Mouse (Mus musculus): Measurements from ENCODE around the gene Cacna2d4. TPM values are rescaled to one million over a fixed set of nuclear protein-coding genes. Genes with fewer than 3 reads are reported as not detected.

The Cacna2d4 gene
- polyA plus RNA-seq, 1 experiment: 4.5 TPM

- H3K4me3 ChIP-seq (ENCODE audit: extremely low read depth, insufficient read depth, insufficient read length): no peak overlapping the region
- no peaks in the 10 kb centered on the region for H3K36me3 ChIP-seq (ENCODE audit: control insufficient read depth, insufficient read depth, low read length)
- H3K27me3 ChIP-seq (ENCODE audit: control insufficient read depth, insufficient read depth, low read length): no peaks in the 10 kb centered on the region
- H3K27ac ChIP-seq (ENCODE audit: insufficient read depth, low read length): no peak overlapping the region
- 84% methylated on average over 11 of the region's 11 CpGs for WGBS
- DNase-seq (ENCODE audit: low read depth in 1 of 2, low spot score in 2 of 2): no peak
- no peaks in the 10 kb centered on the region for H3K4me1 ChIP-seq (ENCODE audit: control insufficient read depth, insufficient read depth, insufficient read length)
- TF ChIP-seq CTCF (IDR thresholded peaks at IDR 0.05; ENCODE audit: extremely low read depth, insufficient read depth, insufficient read length, insufficient replicate concordance): no peak
- no peak for TF ChIP-seq POLR2A (IDR thresholded peaks at IDR 0.05; ENCODE audit: low read depth, low read length)
Measured at GRCm38 (mm10) chr6:119228861-119229603, 7.3 kb upstream of the Cacna2d4 start.

DNA sequence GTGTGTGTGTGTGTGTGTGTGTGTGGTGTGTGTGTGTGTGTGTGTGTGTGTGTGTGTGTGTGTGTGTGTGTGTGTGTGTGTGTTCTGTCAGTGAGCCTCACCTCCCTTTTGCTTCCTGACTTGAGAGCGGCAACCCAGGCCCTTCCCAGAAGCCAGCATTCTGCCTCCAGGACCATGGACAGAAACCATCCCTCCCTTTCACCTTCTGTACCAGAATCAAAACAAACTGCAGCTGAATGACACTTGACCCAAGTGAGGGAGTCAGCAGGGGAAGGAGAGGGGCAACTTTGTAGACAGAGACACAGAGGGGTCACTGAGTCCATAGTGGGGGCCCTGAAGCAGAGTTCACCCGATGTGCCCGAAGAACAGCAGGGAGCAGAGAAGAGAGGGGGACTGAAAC lies 3.3 kb upstream of the Cacna2d4 start:
- Histone ChIP-seq H3K27ac (ENCODE audit: insufficient read depth, low read length) (no peak overlapping the region), H3K36me3 (ENCODE audit: control insufficient read depth, insufficient read depth, low read length) (no peaks in the 10 kb centered on the region), H3K27me3 (ENCODE audit: control insufficient read depth, insufficient read depth, low read length) (no peaks in the 10 kb centered on the region), H3K4me3 (ENCODE audit: extremely low read depth, insufficient read depth, insufficient read length) (no peak overlapping the region), H3K4me1 (ENCODE audit: control insufficient read depth, insufficient read depth, insufficient read length) (no peaks in the 10 kb centered on the region)
- no peak for TF ChIP-seq CTCF (IDR thresholded peaks at IDR 0.05; ENCODE audit: extremely low read depth, insufficient read depth, insufficient read length, insufficient replicate concordance)
- no peak for TF ChIP-seq POLR2A (IDR thresholded peaks at IDR 0.05; ENCODE audit: low read depth, low read length)
- 47% methylated on average over 3 of the region's 3 CpGs for WGBS
- no peak for DNase-seq (ENCODE audit: low read depth in 1 of 2, low spot score in 2 of 2)

DNA sequence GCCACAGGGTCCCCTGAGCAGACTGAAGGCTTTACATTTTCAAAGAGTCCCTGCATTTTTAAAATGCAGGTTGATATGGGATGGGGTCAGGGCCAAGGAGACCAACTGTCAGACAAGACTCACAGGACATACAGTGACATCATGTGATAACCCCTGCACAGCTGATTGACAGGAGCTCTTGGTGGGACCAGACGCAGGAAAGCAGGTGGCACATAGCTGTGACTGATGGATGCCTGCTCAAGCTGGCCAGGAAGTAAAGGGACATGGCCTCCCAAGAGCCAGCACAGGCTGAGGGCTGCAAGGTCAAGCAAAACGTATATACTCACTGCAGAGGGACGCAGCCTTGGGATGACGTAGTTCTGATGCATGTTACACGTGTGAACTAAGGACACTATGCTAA lies 885 bp upstream of the Cacna2d4 start:
- Histone ChIP-seq H3K4me3 (ENCODE audit: extremely low read depth, insufficient read depth, insufficient read length) (no peak overlapping the region), H3K27me3 (ENCODE audit: control insufficient read depth, insufficient read depth, low read length) (no peaks in the 10 kb centered on the region), H3K36me3 (ENCODE audit: control insufficient read depth, insufficient read depth, low read length) (no peaks in the 10 kb centered on the region), H3K4me1 (ENCODE audit: control insufficient read depth, insufficient read depth, insufficient read length) (no peaks in the 10 kb centered on the region), H3K27ac (ENCODE audit: insufficient read depth, low read length) (no peak overlapping the region)
- WGBS: 75% methylated on average over 5 of the region's 5 CpGs
- DNase-seq (ENCODE audit: low read depth in 1 of 2, low spot score in 2 of 2): no peak
- TF ChIP-seq POLR2A (IDR thresholded peaks at IDR 0.05; ENCODE audit: low read depth, low read length): no peak
- TF ChIP-seq CTCF (IDR thresholded peaks at IDR 0.05; ENCODE audit: extremely low read depth, insufficient read depth, insufficient read length, insufficient replicate concordance): no peak

- no peak for DNase-seq (ENCODE audit: low read depth in 1 of 2, low spot score in 2 of 2)
- H3K36me3 ChIP-seq (ENCODE audit: control insufficient read depth, insufficient read depth, low read length): no peaks in the 10 kb centered on the region
- H3K4me1 ChIP-seq (ENCODE audit: control insufficient read depth, insufficient read depth, insufficient read length): no peaks in the 10 kb centered on the region
- H3K4me3 ChIP-seq (ENCODE audit: extremely low read depth, insufficient read depth, insufficient read length): no peak overlapping the region
- no peak overlapping the region for H3K27ac ChIP-seq (ENCODE audit: insufficient read depth, low read length)
- H3K27me3 ChIP-seq (ENCODE audit: control insufficient read depth, insufficient read depth, low read length): no peaks in the 10 kb centered on the region
- 74% methylated on average over 8 of the region's 8 CpGs for WGBS
- TF ChIP-seq CTCF (IDR thresholded peaks at IDR 0.05; ENCODE audit: extremely low read depth, insufficient read depth, insufficient read length, insufficient replicate concordance): no peak
- no peak for TF ChIP-seq POLR2A (IDR thresholded peaks at IDR 0.05; ENCODE audit: low read depth, low read length)
Measured at GRCm38 (mm10) chr6:119237427-119237989, 1.2 kb downstream of the Cacna2d4 start.

GRCm38 (mm10) chr6:119239341-119240005 lies 3.1 kb downstream of the Cacna2d4 start:
- H3K27me3 ChIP-seq (ENCODE audit: control insufficient read depth, insufficient read depth, low read length): no peaks in the 10 kb centered on the region
- no peak overlapping the region for H3K4me3 ChIP-seq (ENCODE audit: extremely low read depth, insufficient read depth, insufficient read length)
- H3K27ac ChIP-seq (ENCODE audit: insufficient read depth, low read length): no peak overlapping the region
- H3K4me1 ChIP-seq (ENCODE audit: control insufficient read depth, insufficient read depth, insufficient read length): no peaks in the 10 kb centered on the region
- no peak for DNase-seq (ENCODE audit: low read depth in 1 of 2, low spot score in 2 of 2)
- WGBS: 86% methylated on average over 5 of the region's 5 CpGs
- TF ChIP-seq POLR2A (IDR thresholded peaks at IDR 0.05; ENCODE audit: low read depth, low read length): no peak
- no peak for TF ChIP-seq CTCF (IDR thresholded peaks at IDR 0.05; ENCODE audit: extremely low read depth, insufficient read depth, insufficient read length, insufficient replicate concordance)
- no peaks in the 10 kb centered on the region for H3K36me3 ChIP-seq (ENCODE audit: control insufficient read depth, insufficient read depth, low read length)

GRCm38 (mm10) chr6:119240256-119240655 lies 3.9 kb downstream of the Cacna2d4 start:
- DNase-seq (ENCODE audit: low read depth in 1 of 2, low spot score in 2 of 2): no peak
- Histone ChIP-seq H3K27ac (ENCODE audit: insufficient read depth, low read length) (no peak overlapping the region), H3K4me1 (ENCODE audit: control insufficient read depth, insufficient read depth, insufficient read length) (no peaks in the 10 kb centered on the region), H3K27me3 (ENCODE audit: control insufficient read depth, insufficient read depth, low read length) (no peaks in the 10 kb centered on the region), H3K4me3 (ENCODE audit: extremely low read depth, insufficient read depth, insufficient read length) (no peak overlapping the region), H3K36me3 (ENCODE audit: control insufficient read depth, insufficient read depth, low read length) (no peaks in the 10 kb centered on the region)
- WGBS: 80% methylated on average over 7 of the region's 7 CpGs
- TF ChIP-seq CTCF (IDR thresholded peaks at IDR 0.05; ENCODE audit: extremely low read depth, insufficient read depth, insufficient read length, insufficient replicate concordance): no peak
- no peak for TF ChIP-seq POLR2A (IDR thresholded peaks at IDR 0.05; ENCODE audit: low read depth, low read length)

Data from spleen, adult 2 months (tissue).